Mouse (Mus musculus) Muller cell, postnatal 12 days (primary cell): ENCODE measurements around the gene Hes6.
A peak's percentile ranks its signal among the peaks of the same experiment; 100 is the strongest.

Experiments used
- DNase-seq: peaks from one replicate; pipeline ENCODE4 v3.0.0-alpha.2; 2015; ENCODE audit errors: inconsistent ontology term

The Hes6 gene

DNA sequence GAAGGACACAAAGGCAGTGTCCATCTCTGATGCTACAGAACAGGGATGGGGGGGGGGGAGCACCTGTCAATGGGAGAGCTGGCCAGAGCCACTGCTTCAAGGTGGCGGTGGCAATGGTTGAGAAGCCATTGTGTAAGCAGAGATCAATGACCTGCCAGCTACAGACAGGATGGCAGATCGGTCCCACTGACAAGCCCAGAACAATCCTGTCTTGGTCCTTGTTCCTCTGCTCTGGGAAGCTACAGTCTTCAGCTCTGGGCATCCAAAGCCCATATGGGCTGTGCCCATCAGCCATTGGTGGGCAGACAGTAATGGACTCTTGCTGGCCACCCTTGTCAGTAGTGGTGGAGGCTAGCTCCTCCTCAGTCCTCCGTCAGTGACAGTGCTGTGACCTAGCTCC lies 28.0 kb upstream of the Hes6 start:
- DNase-seq = no peak

DNA sequence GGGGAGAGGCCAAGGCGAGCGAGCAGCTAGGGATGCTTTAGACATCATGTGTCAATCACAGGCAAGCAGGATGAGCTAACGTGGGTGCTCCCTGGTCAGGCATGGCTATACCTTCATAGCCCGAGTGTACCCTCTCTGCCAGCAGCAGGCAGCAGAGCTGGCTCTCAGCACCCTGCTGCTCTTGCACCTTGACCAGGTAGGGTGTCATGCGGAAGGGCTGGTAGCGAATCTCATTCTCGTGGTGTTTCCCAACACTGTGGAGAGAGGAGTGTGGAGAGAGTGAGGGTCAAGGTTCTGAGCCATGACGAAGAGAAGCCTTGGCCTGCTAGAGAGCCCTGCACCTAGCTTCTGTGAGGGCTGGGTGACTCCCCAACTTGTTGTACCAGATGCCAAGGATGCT lies 25.9 kb upstream of the Hes6 start:
- no peak for DNase-seq

DNA sequence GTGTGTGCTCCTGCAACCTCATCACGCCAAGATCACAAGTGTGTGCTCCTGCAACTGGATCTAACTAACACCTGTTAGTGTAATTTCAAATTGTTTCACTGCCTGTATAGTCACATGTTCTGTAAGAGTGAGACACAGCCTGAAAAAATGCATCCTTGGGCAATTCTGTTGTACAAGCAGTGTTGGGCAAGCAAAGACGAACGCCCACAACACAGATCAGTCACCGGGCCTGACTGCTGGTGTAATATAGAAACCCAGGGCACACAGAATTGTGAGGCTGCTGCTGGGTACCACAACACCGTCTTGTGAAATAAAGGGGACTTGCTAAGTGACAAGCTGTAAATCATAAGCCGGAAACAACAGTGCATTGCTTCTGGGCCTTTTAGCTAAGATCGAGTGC lies 23.7 kb upstream of the Hes6 start:
- no peak for DNase-seq

DNA sequence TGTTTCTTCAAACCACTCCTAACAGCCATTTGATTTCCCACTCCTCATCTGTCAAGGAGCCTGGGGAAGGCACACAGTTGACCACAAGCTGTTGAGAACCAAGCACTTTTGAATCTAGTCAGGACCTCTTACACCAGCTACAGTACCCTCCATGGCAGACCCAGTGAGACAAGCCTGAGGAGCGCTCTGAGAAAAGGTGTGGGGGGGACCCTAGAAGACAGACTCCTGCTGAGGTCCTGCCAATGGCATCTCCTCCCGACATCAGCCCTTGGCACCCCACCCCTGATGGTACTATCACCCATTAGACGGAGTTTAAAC lies 23.2 kb upstream of the Hes6 start:
- DNase-seq = no peak

DNA sequence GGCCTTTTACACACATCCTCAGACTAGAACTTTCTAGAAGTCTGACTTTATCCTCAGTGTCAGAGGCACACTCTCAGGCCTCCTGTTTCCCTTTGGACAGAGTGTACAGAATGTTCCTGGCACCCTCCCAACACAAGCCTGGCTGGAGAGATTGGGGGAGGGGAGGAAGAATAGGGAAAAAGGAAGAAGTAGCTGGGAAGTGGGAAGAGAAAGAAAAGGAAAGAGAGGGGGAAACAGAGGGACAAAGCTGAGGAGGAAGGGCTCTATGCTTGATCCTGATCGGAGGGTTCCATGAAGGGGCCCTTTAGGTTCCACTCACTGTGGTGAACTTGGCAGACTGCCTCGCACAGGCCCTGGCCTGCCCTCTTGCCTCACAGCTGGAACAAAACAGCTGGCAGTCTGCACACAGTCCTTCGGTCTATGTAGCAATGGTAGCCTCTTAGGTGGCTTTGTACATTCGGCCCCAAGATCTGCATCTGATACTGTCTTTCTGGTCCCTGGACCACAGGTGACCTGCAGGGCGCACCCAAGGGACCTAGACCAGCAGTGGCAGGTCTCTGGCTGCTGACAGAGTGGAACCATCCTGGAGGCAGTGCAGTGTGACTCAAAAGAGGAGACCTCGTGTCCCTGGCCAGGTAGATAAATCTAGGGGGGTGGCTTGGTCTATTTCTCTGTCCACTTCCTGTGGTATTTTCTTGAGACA lies 22.7 kb upstream of the Hes6 start:
- peak; percentile 69 for DNase-seq

DNA sequence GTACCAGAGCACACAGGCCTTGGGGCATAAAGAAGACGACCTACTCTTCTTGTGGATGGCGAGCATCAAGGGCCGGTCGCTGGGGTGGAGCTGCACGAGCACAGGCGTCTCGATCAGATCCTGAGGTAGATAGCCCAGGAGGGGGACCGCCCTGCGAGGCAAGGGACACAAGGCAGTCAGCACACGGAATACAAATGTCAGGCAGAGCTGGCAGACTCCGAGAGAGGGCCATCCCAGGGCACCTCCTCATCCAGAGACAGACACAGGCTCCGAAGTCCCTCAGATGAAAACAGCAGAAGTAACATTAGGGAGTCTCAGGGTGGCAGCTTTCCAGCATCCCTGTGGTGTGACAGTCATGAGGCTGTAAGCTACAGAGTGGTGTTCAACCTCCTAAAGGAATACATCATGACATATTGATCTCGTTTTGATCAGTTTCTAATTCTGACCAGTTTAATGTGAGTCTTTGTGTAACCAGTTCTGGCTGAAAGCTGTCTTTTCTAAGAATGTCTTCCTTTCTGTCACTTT lies 21.8 kb upstream of the Hes6 start:
- no peak for DNase-seq

DNA sequence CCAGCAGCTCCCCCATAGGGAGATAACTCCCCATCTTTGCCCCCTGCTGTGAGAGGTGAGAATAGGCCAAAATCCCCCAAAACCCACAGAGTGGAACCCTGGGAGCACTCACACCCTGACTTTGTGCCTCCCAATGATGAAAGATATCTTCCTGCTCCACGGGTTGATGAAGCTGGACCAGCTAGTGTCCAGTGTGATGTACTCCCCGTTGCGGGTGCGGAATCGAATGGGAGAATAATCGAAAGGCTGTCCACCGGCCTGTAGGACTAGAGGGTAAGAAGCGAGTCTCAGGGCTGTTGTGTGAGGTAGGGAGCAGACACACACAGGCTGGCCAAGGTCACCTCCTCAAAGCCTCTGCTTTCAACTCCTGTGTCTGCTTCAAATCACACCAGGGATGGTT lies 21.1 kb upstream of the Hes6 start:
- DNase-seq = no peak

DNA sequence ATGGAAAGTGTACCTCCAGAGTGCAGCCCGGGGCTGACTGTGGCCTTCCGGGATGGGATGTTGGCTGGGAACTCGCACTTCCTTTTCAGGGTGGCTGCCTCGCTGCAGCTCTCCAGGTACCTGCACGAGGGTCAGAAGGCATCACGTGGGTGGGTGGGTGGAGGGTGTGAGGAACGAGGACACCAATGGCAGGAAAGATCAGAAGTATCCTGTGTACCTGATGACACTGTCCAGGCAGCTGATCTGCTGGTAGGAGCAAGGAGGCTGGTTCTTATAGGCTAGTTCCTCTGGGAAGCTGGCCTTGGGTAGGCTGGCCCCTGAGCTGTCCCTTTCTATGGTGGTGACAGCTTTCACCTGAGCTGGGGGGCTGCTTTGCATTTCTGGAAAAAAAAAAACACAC lies 16.9 kb upstream of the Hes6 start:
- no peak for DNase-seq

DNA sequence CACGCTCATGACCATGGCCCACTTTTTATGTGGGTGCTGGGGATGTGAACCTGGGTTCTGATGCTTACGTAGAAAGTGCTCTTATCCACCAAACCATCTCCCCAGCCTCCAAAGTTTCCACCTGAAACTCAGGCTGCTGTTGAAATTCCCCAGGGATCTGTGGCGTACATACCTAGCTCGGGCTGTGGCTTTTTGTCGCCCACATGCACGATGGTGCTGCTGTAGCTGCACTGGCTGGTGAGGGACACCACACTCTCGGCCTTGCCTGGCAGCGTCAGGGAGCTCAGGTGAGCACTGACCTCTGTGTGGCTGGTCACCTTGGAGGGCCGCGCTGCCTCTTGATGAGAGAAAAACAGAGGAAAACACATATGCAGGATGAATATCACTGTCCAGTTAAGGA lies 15.4 kb upstream of the Hes6 start:
- no peak for DNase-seq

DNA sequence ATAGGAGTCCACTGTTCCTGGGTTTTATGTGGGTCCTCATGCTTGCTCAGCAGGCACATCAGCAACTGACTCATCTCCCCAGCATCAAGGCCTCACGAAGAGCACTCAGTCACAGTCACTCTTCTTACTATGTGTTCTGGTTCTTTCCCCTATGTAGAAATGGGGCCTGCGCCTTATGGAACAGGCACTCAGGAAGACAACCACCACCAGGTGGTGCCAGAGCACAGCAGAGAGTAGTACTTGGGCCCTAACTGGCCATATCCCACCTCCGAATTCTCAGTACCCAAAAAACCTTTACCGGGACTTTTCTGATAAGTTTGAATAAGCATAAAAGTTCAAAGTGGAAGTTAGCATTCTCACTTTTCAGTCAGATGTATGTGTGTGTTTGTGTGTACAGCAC lies 14.8 kb upstream of the Hes6 start:
- DNase-seq = peak; percentile 57

DNA sequence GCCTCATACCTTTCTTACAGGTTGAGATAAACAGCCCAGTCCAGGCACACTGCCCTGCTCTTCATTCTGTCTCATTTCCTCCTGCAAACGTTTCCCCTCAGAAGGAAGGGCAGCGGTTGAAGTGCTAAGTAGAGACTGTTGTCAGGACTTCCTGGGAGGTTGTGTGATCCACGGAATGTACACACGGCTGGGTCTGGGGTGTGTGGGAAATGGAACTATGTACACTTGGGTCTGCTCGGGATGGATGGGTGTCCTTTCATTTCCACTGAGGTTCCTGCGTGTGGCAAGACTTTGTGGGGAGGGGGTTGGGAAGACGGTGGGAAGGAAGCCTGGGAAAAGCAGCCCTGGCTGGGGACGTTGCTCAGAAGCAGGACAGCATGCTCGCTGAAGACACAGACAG lies 12.6 kb upstream of the Hes6 start:
- no peak for DNase-seq

DNA sequence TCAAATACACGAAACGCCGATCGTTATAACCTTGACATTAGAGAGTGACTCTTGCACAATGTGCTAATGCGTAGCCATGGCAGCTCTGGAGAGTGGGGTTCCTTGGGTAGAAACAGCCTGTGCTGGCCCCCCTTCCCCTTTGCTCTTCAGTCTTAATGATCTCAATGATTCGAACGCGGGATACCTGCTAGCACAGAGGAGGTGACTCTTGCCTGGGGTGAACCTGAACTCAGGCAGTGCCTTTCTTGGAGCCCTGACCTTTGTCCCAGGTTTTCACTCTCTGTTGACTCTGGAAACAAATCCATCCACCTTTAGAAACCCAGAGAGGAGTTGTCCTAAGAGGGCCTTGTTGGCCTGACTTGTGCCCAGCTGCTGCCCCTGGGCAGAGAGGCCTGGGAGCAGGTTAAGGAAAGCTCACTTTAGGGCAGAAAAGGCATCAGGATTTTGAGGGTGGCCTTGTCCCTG lies 6.8 kb upstream of the Hes6 start:
- DNase-seq = no peak

DNA sequence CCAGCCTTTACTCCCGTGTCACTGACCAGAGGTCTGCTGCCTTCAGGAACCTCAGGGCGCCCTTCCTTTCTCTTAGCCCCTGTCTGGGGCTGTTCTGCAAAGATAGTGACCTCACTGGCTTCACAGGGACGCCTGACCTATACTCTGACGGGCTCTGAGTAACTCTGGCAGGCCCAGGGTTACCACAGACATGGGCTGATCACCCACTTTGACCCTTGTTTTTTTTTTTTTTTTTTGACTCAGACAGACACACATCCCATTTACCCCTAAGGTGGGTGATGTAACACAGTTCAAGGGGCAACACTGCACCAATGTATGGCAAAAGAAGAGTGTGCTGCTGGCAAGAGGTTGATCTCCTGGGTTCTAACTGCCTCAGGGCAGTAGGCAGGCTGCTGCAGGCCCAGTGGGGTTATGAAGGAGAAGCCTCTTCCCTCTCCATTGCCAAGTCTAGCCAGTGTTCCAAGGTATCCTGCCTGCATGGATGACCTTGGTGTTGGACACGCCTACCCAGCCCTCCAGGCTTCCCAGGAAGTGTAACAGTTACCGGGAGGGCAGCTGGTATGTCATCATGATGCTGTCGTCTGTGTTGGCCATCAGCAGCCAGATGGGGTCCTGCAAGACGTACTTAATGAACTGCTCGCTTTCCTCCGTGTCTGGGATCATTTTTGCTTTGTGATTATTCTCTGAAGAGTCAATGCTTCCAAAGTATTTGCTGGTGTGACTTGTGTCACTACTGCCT lies 6.2 kb upstream of the Hes6 start:
- no peak for DNase-seq

DNA sequence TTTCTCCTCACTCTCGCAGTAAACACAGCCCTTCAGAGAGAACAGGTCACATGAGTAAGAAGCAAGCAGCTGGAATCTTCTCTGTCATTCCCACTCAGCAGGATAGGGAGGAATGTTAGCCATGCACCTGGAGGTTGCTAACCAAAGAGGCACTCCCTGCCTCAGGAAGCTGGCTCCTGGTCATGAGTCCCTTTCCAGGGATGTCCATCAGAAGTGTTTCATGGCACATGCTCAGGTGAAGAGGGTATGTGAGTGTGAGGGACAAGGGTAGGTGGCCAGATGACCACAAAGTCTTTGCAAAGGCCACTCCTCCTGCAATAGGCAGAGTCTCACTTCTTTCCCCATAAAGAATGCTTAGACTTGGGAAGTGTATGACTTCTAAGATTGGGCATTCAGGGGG lies 4.2 kb upstream of the Hes6 start:
- no peak for DNase-seq

DNA sequence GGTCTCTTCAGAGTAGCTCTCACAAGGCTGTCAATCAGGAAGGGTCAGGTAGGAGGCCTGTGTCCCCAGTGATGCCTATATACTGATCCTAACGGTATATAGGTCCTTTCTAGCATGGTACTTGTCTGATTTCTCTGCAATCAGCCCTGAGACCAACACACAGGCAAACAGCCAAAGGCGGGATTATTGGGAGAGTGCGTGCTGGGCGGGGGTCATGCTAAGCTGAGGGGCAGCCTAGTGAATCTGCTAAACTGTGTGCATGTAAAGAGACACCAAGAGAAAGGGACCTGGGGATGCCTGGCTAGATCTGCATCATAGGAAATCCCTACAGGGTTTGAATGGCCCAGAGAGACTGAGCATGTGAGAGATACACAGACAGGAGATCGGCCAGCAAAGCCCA lies 1.5 kb upstream of the Hes6 start:
- no peak for DNase-seq

DNA sequence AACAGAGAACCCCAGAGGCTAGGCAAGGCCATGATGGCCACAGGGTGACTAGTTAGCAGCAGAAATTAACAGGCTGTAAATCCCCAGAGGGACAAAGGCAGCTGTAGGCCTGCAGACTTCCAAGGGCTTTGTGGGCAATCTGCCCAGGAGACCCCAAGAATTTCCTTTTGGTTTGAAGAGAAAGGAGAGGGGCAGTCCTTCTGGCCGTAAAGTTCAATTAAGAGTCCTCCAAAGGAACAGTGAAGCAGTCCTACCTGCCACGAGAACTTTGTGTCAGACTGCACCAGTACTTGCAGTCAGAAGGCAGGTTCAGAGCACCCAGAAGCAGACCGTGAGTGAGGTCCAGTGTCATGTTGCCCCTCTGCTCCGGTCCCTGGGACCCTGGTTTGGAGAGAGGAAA lies 1.1 kb upstream of the Hes6 start:
- no peak for DNase-seq

DNA sequence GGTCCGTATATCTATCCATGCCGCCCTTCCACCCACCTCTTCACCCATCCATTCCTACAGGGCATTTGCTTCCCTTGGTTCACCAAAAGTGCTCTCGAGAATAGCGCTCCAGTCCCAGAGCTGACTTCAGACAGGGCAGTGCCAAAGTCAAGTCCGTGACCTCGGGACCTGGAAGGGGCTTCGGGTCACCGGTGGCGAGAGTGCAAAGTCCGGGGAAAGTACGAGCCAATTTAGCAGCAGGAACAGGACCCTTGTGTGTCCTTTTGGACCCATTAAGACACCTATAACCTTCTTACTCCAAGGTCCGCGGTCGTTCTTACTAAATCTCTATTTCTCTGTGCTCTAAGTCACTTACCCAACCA lies 321 bp downstream of the Hes6 start:
- no peak for DNase-seq

DNA sequence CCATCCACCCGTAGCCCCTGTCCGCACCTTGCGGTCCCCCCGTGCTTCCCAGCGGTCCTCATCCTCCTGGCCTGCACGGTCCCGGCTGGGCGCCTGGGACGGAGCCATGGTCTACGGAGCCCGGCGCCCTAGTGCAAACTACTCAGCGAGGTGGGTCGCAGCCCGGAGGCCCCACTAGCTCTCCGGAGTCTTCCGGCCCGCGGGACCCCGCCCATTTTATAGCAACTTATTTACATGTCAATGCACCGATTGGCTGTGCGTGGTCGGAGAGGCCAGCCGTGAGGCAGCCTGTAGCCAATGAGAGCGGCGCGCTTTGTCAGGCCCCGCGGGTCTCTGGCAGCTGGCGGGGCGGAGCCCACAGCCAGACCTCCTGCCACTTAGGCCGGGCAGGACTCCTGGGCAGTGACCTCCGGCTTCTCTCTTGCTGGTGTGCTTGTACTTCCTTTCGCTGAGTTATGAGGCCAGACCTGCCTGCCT lies 770 bp downstream of the Hes6 start:
- DNase-seq = peak; percentile 97

DNA sequence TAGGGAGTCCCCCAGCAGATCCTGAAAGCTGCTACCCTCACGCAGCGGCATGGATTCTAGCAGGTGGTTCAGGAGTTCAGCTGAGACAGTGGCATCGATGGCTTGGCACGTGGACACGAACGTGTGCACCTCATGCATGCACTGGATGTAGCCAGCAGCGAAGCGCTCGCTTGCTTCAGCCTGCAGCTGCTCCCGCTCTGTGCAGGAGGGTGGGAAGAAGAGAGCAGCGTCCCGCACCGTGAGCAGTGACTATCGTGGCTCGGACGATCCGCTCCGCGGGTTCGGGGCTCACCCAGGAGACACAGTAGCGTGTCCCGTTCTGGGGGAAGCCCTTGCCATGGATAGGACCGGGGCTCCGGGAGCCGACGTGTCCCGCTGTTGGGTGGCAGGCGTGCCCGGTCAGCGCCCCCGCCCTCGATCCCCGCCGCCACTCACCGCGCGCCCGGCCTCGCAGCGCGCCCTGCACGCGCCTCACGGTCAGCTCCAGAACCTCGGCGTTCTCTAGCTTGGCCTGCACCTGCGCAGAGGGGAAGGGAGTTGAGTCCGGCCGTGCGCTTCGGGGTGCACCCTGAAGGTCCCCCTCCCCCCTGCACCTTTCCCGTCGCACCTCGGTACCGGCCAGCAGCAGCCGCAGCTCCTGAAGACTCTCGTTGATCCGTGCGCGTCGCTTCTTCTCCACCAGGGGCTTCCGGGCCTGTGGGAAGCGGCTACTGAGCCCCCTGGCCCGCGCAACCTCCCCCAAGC lies 1.4 kb downstream of the Hes6 start:
- DNase-seq = no peak

DNA sequence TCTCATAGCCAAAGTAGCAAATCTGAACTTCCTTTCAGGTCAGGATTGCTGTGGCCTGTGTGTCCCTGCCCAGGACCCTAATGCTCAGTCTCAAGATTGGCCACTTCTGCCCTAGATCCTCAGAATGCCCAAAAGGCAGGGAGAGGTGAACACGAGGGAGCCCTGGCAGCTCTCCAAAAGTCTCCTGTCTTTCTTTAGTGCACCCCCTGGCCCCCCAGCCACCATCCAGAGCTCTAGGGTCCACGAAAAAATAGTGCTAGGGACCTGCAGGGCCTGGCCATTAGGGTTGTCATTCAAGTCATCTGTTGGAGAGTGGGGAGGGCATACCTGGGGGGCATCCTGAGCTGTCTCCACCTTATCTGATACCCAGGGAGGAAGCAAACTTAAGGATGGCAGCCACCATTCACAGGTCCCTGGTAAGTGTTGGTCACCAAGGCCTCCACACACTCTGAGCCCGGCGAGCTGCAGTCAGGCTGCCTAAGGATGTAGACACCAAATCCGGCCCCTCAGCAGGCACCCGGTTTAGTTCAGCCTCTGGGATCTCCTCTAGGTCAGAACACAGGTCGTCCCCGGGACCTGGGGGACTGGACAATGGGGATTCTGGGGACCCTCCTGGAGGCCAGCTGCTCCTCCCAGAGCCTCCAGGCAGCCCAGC lies 2.1 kb downstream of the Hes6 start:
- no peak for DNase-seq

DNA sequence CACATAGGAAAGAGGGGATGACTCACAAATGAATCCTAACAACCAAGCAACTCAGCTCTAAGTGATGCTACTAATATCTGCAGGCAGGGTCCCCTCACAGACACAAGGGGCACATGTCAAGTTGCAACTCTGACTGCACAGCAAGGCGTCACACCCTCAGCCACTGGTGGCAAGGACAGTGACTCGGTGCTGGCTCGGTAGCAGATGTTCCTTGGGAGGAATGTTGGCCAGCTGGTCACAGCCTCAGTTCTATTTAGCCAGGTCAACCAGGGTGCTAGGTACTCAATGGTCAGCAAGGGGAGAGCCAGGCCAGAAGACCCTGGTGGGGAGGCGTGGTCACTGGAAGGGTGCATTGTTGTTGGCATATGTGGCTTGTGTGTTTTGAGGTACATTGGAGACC lies 6.0 kb downstream of the Hes6 start:
- DNase-seq = no peak
